ENCODE assay signal across 15 mouse cellular contexts in genomic region chr2:50356089-50356488, GRCm38 (mm10).
"Had no signal": no experiment of that assay in that cellular context is flagged by ENCODE, and none has a peak within 500 bp of the region (broad histone marks: within the 10 kb centered on the region; RNA-seq: fewer than 3 reads in every experiment).

No protein-coding gene starts in this region.

- ATAC-seq: hindbrain, postnatal 0 days; intestine, embryonic 16.5 days; liver, embryonic 12.5 days had no signal

- DNase-seq: gastrocnemius, adult 2 months; gastrocnemius, postnatal 10 days; gastrocnemius, postnatal 25 days; heart, adult 18-20 months; heart, postnatal 10 days; heart, postnatal 4 days; kidney, adult 11 months; kidney, adult 2 months; kidney, adult 9 months; kidney, postnatal 14 days; kidney, postnatal 36 days; left cerebral cortex, postnatal 4 days had no signal
